Mouse (Mus musculus): ENCODE data around the gene Uso1. TPM values are rescaled to one million over a fixed set of nuclear protein-coding genes. Genes with fewer than 3 reads are reported as not detected.

The Uso1 gene
- total RNA-seq (2014; rRNA removed) = 16.1 and 17.7 TPM in 2 replicates
- 29.6 and 29.8 TPM in 2 replicates for polyA plus RNA-seq (2015; fragmentation: Nextera tagmentation; extraction: Ambion mirVana)

DNA sequence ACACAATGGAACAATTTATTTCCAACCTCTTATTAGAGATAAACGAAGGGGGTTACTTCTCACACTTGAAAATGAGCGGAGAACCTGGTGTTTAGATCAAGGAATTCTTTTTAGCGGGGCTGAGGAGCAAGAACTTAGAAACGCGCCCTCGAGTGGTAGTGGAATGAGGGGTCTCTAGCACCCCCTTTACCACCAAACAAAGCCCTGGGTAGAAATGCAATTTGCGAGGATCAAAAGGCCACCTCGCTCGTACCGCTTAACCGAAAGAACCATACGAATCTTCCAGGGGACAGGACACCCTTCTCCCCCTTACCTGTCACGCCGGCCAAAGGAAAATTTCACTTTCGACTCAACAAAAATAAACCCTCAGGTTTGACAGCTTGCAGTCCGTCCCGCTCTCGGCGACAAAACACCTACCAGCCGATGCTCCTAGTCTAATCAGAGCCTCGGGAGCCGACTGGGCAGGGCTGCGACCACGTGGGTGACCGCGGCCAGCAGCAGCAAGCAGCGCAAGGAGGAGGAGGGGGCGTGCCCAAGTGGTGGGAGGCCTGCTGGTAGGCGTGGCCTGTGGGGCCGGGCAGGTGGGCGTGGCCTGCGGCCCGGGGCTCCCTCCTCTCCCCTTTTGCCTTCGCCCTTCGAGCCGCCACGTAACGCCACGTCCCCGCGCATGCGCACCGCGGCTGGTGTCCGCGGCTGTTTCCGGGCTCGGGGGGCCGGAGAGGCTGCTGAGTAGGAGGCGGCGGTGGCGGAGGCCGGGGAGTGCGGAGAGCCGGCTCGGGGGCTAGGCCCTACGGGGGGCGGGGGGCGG, at the start of gene Uso1:
Gene Uso1, plus strand, starts transcription at position 700 of the 808 bp plus-strand sequence.
- Histone ChIP-seq H3K4me1 (ENCODE audit: insufficient read depth, low read length) (peaks cover 12% of the 10 kb centered on the region), H3K27ac (peak within 1 kb of the TSS; percentile 81), H3K9me3 (ENCODE audit: low read length) (no peaks in the 10 kb centered on the region), H3K4me3 (ENCODE audit: low read length) (peak within 1 kb of the TSS; percentile 83), H3K27me3 (ENCODE audit: insufficient read depth, low read length) (no peaks in the 10 kb centered on the region), H3K9ac (replicated peaks; ENCODE audit: low read length) (peak within 1 kb of the TSS; percentile 83), H3K36me3 (ENCODE audit: insufficient read depth, low read length) (no peaks in the 10 kb centered on the region), H3K4me2 (ENCODE audit: low read depth, low read length) (peak within 1 kb of the TSS; percentile 73)
- peak; percentile 48 for TF ChIP-seq CTCF (IDR thresholded peaks at IDR 0.05; ENCODE audit: low read depth)
- under 1% methylated on average over 51 of the region's 59 CpGs for WGBS
- peak; percentile 99 for DNase-seq (ENCODE audit: low spot score)
- ATAC-seq = peak; percentile 98

DNA sequence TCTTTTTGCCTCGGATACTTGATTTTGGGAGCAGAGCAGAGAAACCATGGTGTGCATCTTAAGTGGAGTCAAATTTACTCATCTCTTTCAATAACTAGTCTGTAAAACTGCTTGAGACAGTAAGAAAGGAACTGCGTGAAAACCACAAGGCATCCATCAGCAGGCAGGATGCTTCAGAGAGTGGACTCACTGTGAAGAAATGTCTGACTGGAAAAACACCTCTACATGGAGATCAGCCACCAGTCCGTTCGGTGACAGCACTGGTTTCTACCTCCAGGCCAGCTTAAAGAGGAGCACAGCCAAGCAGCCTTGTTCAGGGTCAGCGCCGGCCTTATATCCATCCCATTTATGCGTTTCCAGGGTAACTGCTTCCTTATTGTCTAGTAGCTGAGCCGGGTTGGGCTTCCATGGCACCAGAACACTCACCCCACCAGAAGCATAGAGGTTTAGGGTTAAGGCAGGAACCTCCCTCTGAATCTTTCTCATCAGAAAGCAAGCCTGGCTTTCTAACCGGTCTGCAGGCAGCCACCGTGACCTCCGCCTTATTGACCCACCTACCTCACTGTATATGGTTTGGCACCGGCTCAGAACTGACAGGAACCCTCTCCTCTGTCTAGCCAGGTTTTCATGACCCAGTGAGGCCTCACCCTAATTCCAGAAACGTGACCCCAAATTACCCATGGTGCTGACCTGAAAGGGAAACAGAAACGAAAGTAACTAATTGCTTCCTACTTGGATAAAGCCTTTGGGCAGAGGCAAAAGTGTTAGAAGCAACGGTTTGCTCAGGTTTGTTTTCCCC, 44.3 kb upstream of the Uso1 start:
- no peak for DNase-seq (ENCODE audit: low spot score)
- no peaks in the 10 kb centered on the region for H3K27me3 ChIP-seq (ENCODE audit: insufficient read depth, low read length)
- H3K4me1 ChIP-seq (ENCODE audit: insufficient read depth, low read length) = no peaks in the 10 kb centered on the region
- ATAC-seq = no peak
- no peak overlapping the region for H3K4me2 ChIP-seq (ENCODE audit: low read depth, low read length)
- H3K27ac ChIP-seq = no peak overlapping the region
- WGBS = 41% methylated on average over 15 of the region's 15 CpGs
- no peak for TF ChIP-seq CTCF (IDR thresholded peaks at IDR 0.05; ENCODE audit: low read depth)
- no peaks in the 10 kb centered on the region for H3K9me3 ChIP-seq (ENCODE audit: low read length)
- H3K36me3 ChIP-seq (ENCODE audit: insufficient read depth, low read length) = no peaks in the 10 kb centered on the region
- 0 out of 2 replicates have a peak overlapping the region, but pooled peaks have one; percentile 17 for H3K9ac ChIP-seq (replicated peaks; ENCODE audit: low read length)
- H3K4me3 ChIP-seq (ENCODE audit: low read length) = no peak overlapping the region

- WGBS = 82% methylated on average over 3 of the region's 3 CpGs
Observed at GRCm38 (mm10) chr5:92094062-92094415, 43.7 kb upstream of the Uso1 start.

GRCm38 (mm10) chr5:92096786-92097185, 41.0 kb upstream of the Uso1 start:
- no peak for TF ChIP-seq CTCF (IDR thresholded peaks at IDR 0.05; ENCODE audit: low read depth)
- Histone ChIP-seq H3K4me3 (ENCODE audit: low read length) (no peak overlapping the region), H3K27ac (no peak overlapping the region), H3K27me3 (ENCODE audit: insufficient read depth, low read length) (no peaks in the 10 kb centered on the region), H3K9ac (replicated peaks; ENCODE audit: low read length) (no peak overlapping the region), H3K36me3 (ENCODE audit: insufficient read depth, low read length) (no peaks in the 10 kb centered on the region), H3K4me2 (ENCODE audit: low read depth, low read length) (no peak overlapping the region), H3K4me1 (ENCODE audit: insufficient read depth, low read length) (no peaks in the 10 kb centered on the region), H3K9me3 (ENCODE audit: low read length) (no peaks in the 10 kb centered on the region)
- ATAC-seq (no peak), DNase-seq (ENCODE audit: low spot score) (no peak)
- 88% methylated on average over 6 of the region's 6 CpGs for WGBS

More at GRCm38 (mm10) chr5:92094062-92094415, 43.7 kb upstream of the Uso1 start:
- H3K4me1 ChIP-seq (ENCODE audit: insufficient read depth, low read length) = no peaks in the 10 kb centered on the region
- DNase-seq (ENCODE audit: low spot score) (no peak), ATAC-seq (no peak)
- H3K36me3 ChIP-seq (ENCODE audit: insufficient read depth, low read length) = no peaks in the 10 kb centered on the region
- no peak for TF ChIP-seq CTCF (IDR thresholded peaks at IDR 0.05; ENCODE audit: low read depth)
- no peak overlapping the region for H3K4me3 ChIP-seq (ENCODE audit: low read length)
- H3K27ac ChIP-seq = no peak overlapping the region
- H3K4me2 ChIP-seq (ENCODE audit: low read depth, low read length) = no peak overlapping the region
- H3K9me3 ChIP-seq (ENCODE audit: low read length) = no peaks in the 10 kb centered on the region
- no peak overlapping the region for H3K9ac ChIP-seq (replicated peaks; ENCODE audit: low read length)
- no peaks in the 10 kb centered on the region for H3K27me3 ChIP-seq (ENCODE audit: insufficient read depth, low read length)

- ATAC-seq (no peak), DNase-seq (ENCODE audit: low spot score) (no peak)
- no peak overlapping the region for H3K4me2 ChIP-seq (ENCODE audit: low read depth, low read length)
- TF ChIP-seq CTCF (IDR thresholded peaks at IDR 0.05; ENCODE audit: low read depth) = no peak
- no peak overlapping the region for H3K9ac ChIP-seq (replicated peaks; ENCODE audit: low read length)
- no peak overlapping the region for H3K27ac ChIP-seq
- no peaks in the 10 kb centered on the region for H3K9me3 ChIP-seq (ENCODE audit: low read length)
- no peaks in the 10 kb centered on the region for H3K36me3 ChIP-seq (ENCODE audit: insufficient read depth, low read length)
- H3K4me1 ChIP-seq (ENCODE audit: insufficient read depth, low read length) = no peaks in the 10 kb centered on the region
- no peaks in the 10 kb centered on the region for H3K27me3 ChIP-seq (ENCODE audit: insufficient read depth, low read length)
- H3K4me3 ChIP-seq (ENCODE audit: low read length) = no peak overlapping the region
- 84% methylated on average over 4 of the region's 4 CpGs for WGBS
Observed at GRCm38 (mm10) chr5:92097779-92098178, 40.0 kb upstream of the Uso1 start.

DNA sequence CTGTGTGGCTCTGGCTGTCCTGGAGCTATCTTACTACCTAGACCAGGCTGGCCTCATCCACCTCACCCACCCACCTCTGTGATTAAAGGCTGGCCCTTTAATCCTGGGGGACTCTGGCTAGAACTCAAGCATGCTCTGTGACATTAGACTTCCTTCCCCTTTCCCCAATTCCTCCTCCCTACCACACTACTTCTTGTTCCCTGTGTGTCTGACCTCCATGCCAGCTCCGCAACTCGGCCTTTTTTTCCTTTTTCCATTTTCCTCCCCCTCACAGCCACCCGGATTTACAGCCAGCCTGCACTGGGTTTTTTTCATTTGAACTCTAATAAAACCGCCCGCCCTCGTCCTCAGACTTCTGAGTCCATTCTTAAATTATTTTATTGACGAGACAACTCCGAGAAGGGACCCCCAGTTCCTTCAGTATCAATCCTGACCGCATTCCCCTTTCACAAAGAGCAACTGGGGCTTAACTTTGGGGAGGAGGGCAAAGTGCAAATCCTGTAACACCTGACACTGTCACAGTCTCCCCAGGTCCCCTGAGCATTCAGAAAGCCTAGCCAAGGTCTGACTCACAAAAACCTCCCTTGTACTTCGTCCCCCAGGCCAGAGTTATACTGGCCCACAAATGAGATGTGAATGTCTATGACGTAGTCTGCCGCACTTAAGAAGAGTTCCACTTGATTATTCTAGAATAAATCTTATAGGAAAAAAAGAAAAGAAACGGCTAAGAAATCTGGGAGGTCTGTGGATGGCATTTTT, 39.2 kb upstream of the Uso1 start:
- no peak for TF ChIP-seq CTCF (IDR thresholded peaks at IDR 0.05; ENCODE audit: low read depth)
- Histone ChIP-seq H3K4me2 (ENCODE audit: low read depth, low read length) (no peak overlapping the region), H3K27ac (no peak overlapping the region), H3K9me3 (ENCODE audit: low read length) (no peaks in the 10 kb centered on the region), H3K36me3 (ENCODE audit: insufficient read depth, low read length) (no peaks in the 10 kb centered on the region), H3K4me1 (ENCODE audit: insufficient read depth, low read length) (no peaks in the 10 kb centered on the region), H3K27me3 (ENCODE audit: insufficient read depth, low read length) (no peaks in the 10 kb centered on the region), H3K9ac (replicated peaks; ENCODE audit: low read length) (no peak overlapping the region), H3K4me3 (ENCODE audit: low read length) (no peak overlapping the region)
- 67% methylated on average over 13 of the region's 13 CpGs for WGBS
- no peak for ATAC-seq
- DNase-seq (ENCODE audit: low spot score) = no peak
